Mouse (Mus musculus) cortical plate, adult 2 months (tissue): ENCODE measurements around the gene Slc48a1.

Source experiments
- CTCF ChIP-seq: fragments of 200-500 bp; IDR thresholded peaks from 2 replicates; pipeline ENCODE4 v1.5.1; 2011; ENCODE audit warnings: mild to moderate bottlenecking, control low read depth, low read length; ENCODE audit not compliant: insufficient read depth; ENCODE audit errors: extremely low read depth
- POLR2A ChIP-seq: fragments of 200-500 bp; IDR thresholded peaks from 2 replicates; pipeline ENCODE4 v1.6.1; 2011; ENCODE audit warnings: mild to moderate bottlenecking, low read length, control low read depth; ENCODE audit not compliant: insufficient read depth; ENCODE audit errors: extremely low read depth

- TF ChIP-seq CTCF (no peak), POLR2A (no peak)
Measured at GRCm38 (mm10) chr15:97822545-97823228, 44.4 kb downstream of the Slc48a1 start.
